Mouse (Mus musculus) C2C12 (cell line): ENCODE results near the gene Rhobtb3. TPM values are rescaled to one million over a fixed set of nuclear protein-coding genes. Genes with fewer than 3 reads are reported as not detected.
"Not testable (repeated sequence)": the region's sequence is repeated elsewhere in the genome, so short reads cannot be mapped to it uniquely, and the experiment has no call there.

Source experiments
- H3K27me3 ChIP-seq: one replicate; pipeline ENCODE4 v1.6.1; 2011; ENCODE audit not compliant: control insufficient read depth, insufficient read depth, insufficient read length
- H3K36me3 ChIP-seq: one replicate; pipeline ENCODE4 v1.6.1; 2011; ENCODE audit not compliant: control insufficient read depth, insufficient read depth
- H3K4me3 ChIP-seq: one replicate; pipeline ENCODE4 v1.5.1; 2011; ENCODE audit warnings: mild to moderate bottlenecking, control low read depth; ENCODE audit not compliant: poor library complexity, insufficient read depth, severe bottlenecking
- H3K79me2 ChIP-seq: one replicate; pipeline ENCODE4 v1.6.1; 2011; ENCODE audit not compliant: control insufficient read depth, insufficient read depth
- H3K79me3 ChIP-seq: one replicate; pipeline ENCODE4 v1.6.1; 2011; ENCODE audit warnings: low read depth, control low read depth
- H3ac ChIP-seq: one replicate; pipeline ENCODE3; 2011; ENCODE audit warnings: low read depth; ENCODE audit not compliant: control insufficient read depth, insufficient read length
- CEBPB ChIP-seq: IDR thresholded peaks from one replicate; pipeline ENCODE4 v1.6.1; 2011; ENCODE audit warnings: low read depth, mild to moderate bottlenecking, control low read depth, moderate library complexity
- CTCF ChIP-seq: IDR thresholded peaks from one replicate; pipeline ENCODE4 v1.5.1; 2011; ENCODE audit not compliant: control insufficient read depth, insufficient read depth, insufficient read length
- FOSL1 ChIP-seq: IDR thresholded peaks from one replicate; pipeline ENCODE4 v1.8.0; 2011; ENCODE audit warnings: mild to moderate bottlenecking, low read length; ENCODE audit not compliant: poor library complexity, insufficient read depth, severe bottlenecking
- MAX ChIP-seq: IDR thresholded peaks from one replicate; pipeline ENCODE4 v1.6.1; 2011; ENCODE audit warnings: mild to moderate bottlenecking, control low read depth
- MYOD1 ChIP-seq: IDR thresholded peaks from one replicate; pipeline ENCODE4 v1.6.1; 2011; ENCODE audit warnings: low read depth; ENCODE audit not compliant: control insufficient read depth, insufficient read length
- MYOG ChIP-seq: IDR thresholded peaks from one replicate; pipeline ENCODE4 v1.6.1; 2011; ENCODE audit not compliant: control insufficient read depth, insufficient read length; ENCODE audit errors: extremely low read depth
- USF1 ChIP-seq: IDR thresholded peaks from one replicate; pipeline ENCODE4 v1.6.1; 2011; ENCODE audit warnings: low read depth, mild to moderate bottlenecking, control low read depth, moderate library complexity
- polyA plus RNA-seq: library from polyadenylated mRNA; unstranded; fragments of >200 nt; fragmentation: generic; extraction: Trizol; gene quantifications from one replicate; pipeline ENCODE4 v1.2.1, GENCODE M21; 2012; ENCODE audit warnings: missing spikeins

Rhobtb3 gene
- polyA plus RNA-seq, 1 experiment: 10.1 TPM

GRCm38 (mm10) chr13:75824611-75825319 lies 119.0 kb downstream of the Rhobtb3 start:
- H3K79me3 ChIP-seq: no peaks in the 10 kb centered on the region
- TF ChIP-seq CEBPB (peak; percentile 84), FOSL1 (no peak)
- no peaks in the 10 kb centered on the region for H3K36me3 ChIP-seq
- H3K4me3 ChIP-seq: no peak overlapping the region
- no peaks in the 10 kb centered on the region for H3K79me2 ChIP-seq
- H3ac ChIP-seq: no peak overlapping the region
- H3K27me3 ChIP-seq: no peaks in the 10 kb centered on the region

DNA sequence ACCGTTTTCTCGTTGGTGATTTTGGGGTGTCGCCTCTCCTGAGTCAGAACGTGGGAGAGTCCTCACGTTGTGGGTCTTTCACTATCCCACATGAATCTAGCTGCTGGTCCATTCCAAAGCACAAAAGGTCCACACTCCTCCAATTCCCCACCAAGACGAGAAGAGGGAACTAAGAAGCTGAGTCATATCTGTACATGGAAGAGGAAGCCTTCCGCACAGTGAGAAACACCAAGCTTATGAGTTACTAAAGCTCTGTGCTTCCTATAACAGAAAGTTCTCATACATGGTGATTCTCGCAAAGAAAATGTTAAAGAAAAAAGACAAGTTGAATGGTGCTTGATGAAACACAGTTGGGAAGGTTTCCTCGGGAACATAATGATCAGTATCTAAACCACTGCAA lies 120.5 kb downstream of the Rhobtb3 start:
- Histone ChIP-seq H3K79me3 (no peaks in the 10 kb centered on the region), H3K36me3 (no peaks in the 10 kb centered on the region), H3K27me3 (no peaks in the 10 kb centered on the region), H3K79me2 (no peaks in the 10 kb centered on the region), H3K4me3 (no peak overlapping the region), H3ac (no peak overlapping the region)
- TF ChIP-seq CEBPB (no peak), MAX (no peak), CTCF (no peak), MYOG (no peak), MYOD1 (no peak), FOSL1 (no peak), USF1 (no peak)

GRCm38 (mm10) chr13:75822366-75822765 lies 121.4 kb downstream of the Rhobtb3 start:
- not testable (repeated sequence) for H3K36me3 ChIP-seq, H3K4me3 ChIP-seq, H3K79me2 ChIP-seq, H3ac ChIP-seq, H3K27me3 ChIP-seq, H3K79me3 ChIP-seq

- H3K79me2 ChIP-seq: no peaks in the 10 kb centered on the region
These were observed 123.8 kb downstream of the Rhobtb3 start for GRCm38 (mm10) chr13:75819898-75820297.

More at GRCm38 (mm10) chr13:75819898-75820297, 123.8 kb downstream of the Rhobtb3 start:
- no peak for TF ChIP-seq CEBPB
- no peak for TF ChIP-seq MAX
- no peaks in the 10 kb centered on the region for H3K36me3 ChIP-seq
- H3K27me3 ChIP-seq: no peaks in the 10 kb centered on the region
- no peaks in the 10 kb centered on the region for H3K79me3 ChIP-seq
- H3K4me3 ChIP-seq: no peak overlapping the region
- no peak overlapping the region for H3ac ChIP-seq

Other genes with a start within 250 kb of the Rhobtb3 start
- gene Ell2, start 237.2 kb downstream of the Rhobtb3 start, polyA plus RNA-seq: 4.2 TPM
- 41.9 TPM for gene Glrx, start 104.1 kb downstream of the Rhobtb3 start, polyA plus RNA-seq
- 0.21 TPM for gene Spata9, start 23.2 kb upstream of the Rhobtb3 start, polyA plus RNA-seq
- 6.0 TPM for gene Rfesd, start 74.8 kb upstream of the Rhobtb3 start, polyA plus RNA-seq
- not detected for gene Gpr150, start 113.1 kb upstream of the Rhobtb3 start, polyA plus RNA-seq
- gene Arsk, start 154.7 kb upstream of the Rhobtb3 start, polyA plus RNA-seq: 3.4 TPM
- gene Ttc37, start 154.8 kb upstream of the Rhobtb3 start, polyA plus RNA-seq: 4.3 TPM